Mouse (Mus musculus) thymus, adult 2 months (tissue): Measurements from ENCODE around the gene Ndufb8.

ENCODE experiments used
- CTCF ChIP-seq: fragments of 200-500 bp; IDR thresholded peaks from 2 replicates; pipeline ENCODE4 v1.5.1; 2012; ENCODE audit warnings: mild to moderate bottlenecking, control low read depth, low read length, moderate library complexity, borderline replicate concordance; ENCODE audit not compliant: control insufficient read depth, poor library complexity, insufficient read depth; ENCODE audit errors: extremely low read depth
- POLR2A ChIP-seq: fragments of 200-500 bp; IDR thresholded peaks from 2 replicates; pipeline ENCODE4 v1.6.1; 2012; ENCODE audit warnings: mild to moderate bottlenecking, low read length, control low read depth, moderate library complexity; ENCODE audit not compliant: control insufficient read depth, poor library complexity, insufficient read depth; ENCODE audit errors: extremely low read depth

DNA sequence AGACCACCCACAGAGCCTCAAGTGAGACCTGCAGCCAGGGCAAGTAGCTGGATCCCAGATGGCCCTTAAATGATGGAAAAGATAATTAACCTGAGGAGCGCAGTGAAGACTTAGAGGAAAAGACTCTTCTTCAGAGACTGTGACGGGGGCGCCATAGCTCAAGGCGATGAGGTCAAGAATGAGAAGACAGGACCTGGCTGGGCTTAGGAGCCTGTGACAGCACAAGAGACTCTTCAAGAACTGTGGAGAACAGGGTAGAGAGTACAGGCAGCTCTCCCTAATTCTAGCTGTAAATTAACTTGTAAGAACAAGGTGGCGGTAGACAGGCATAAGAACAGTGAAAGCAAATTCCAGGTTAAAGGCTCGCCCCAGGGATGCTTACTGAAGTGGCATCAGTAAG is 53.3 kb downstream of the Ndufb8 start:
- TF ChIP-seq CTCF = no peak
- no peak for TF ChIP-seq POLR2A
